Mouse (Mus musculus): ENCODE results near the gene Fnbp1l.

Gene Fnbp1l

DNA sequence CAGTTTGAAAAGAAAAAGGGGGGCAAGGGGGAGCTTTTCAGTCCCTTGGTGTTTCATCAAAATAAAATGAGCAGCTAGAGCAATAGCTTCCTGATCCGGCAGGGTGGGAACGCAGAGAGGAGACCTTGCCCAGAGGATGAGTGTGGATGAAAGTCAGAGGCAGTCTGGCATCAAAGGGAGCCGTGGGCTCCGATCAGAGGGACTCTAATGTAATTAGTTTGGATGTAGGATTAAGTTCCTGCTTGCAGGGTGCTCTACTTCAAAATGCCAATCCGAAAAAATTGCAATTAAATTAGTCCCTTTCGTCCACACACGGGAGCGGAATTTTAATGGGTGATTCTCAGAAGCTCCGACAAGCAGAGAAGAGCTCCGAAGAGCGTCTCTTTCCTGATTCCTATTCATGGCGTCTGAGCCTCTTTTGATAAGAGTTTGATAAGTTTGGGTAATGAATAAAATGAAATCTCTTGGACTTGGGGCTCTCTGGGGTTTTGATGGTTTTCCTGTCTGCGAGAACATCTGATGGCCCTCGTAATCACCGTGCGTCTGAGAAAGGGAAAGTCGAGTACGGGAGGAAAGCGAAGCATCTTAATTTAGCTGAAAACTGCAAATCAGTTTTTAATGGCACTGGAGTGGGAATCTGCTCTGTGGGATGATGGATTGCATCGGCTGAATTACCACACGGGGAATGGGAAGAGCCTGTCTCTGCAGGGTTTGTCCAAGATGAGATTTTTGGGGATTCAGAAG lies 126.5 kb downstream of the Fnbp1l start:
- no peak for DNase-seq (ENCODE audit: low spot score)

- no peak for DNase-seq (ENCODE audit: low spot score)
Measured at GRCm38 (mm10) chr3:122492006-122492405, 127.5 kb downstream of the Fnbp1l start.

DNA sequence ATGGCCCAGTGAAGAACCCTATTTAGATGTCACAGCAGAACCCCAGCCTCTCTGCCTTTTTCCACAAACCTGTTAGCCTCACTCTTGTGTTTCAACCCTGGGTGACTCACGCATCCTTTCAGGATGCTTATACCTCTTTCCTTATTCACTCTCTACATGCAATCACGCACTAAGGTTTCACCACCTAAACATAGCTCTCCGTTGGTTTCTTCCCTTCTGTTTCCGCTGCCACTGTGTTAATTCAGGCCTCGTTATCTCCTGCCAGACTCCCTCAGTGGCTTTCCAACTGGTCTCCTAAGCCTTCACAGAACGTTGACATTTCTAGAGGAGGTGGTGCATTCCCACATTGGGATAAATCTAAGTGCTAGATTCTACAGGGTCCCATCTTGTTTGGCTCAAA lies 128.9 kb downstream of the Fnbp1l start:
- DNase-seq (ENCODE audit: low spot score), result no peak
